In genomic region chr6:72565506-72565905, GRCm38 (mm10) we compare ENCODE assay signal across 12 mouse cellular contexts. TPM values are rescaled to one million over a fixed set of nuclear protein-coding genes. Genes with fewer than 3 reads are reported as not detected.
DNase-seq lines count a peak whose midpoint lies in the region; ATAC-seq lines count a peak whose summit lies in the region.
"Had no signal": no experiment of that assay in that cellular context is flagged by ENCODE, and none has a peak within 500 bp of the region (broad histone marks: within the 10 kb centered on the region; RNA-seq: fewer than 3 reads in every experiment).

No protein-coding gene starts in this region.

- 64% methylated on average over 7 of the region's 7 CpGs for WGBS in liver, embryonic 16.5 days (ENCODE audit: insufficient replicate concordance)
- 77% methylated on average over 7 of the region's 7 CpGs for WGBS in liver, embryonic 11.5 days
- 64% methylated on average over 7 of the region's 7 CpGs for WGBS in forebrain, embryonic 16.5 days
- 75% methylated on average over 7 of the region's 7 CpGs for WGBS in intestine, embryonic 14.5 days
- 79% methylated on average over 7 of the region's 7 CpGs for WGBS in neural tube, embryonic 13.5 days

- intact Hi-C loops in left cerebral cortex, postnatal 36 days (cut with DNase I): no loop called here

- H3K36me3 ChIP-seq in liver, embryonic 16.5 days (ENCODE audit: control insufficient read depth, insufficient read depth): no peaks in the 10 kb centered on the region; the same call in 1 of the 2 replicates
- no peaks in the 10 kb centered on the region for H3K36me3 ChIP-seq in liver, embryonic 11.5 days (ENCODE audit: control insufficient read depth, insufficient read depth, low read length)
- no peaks in the 10 kb centered on the region for H3K36me3 ChIP-seq in forebrain, embryonic 16.5 days (ENCODE audit: control insufficient read depth, insufficient read depth)
- peaks cover 6% of the 10 kb centered on the region; the same call in 1 of the 2 replicates for H3K36me3 ChIP-seq in intestine, embryonic 14.5 days (ENCODE audit: control insufficient read depth, insufficient read depth, low read length)
- H3K36me3 ChIP-seq in neural tube, embryonic 13.5 days: peaks cover 18% of the 10 kb centered on the region
- H3K36me3 ChIP-seq: liver, embryonic 15.5 days had no signal

- H3K4me1 ChIP-seq in liver, embryonic 16.5 days (ENCODE audit: control insufficient read depth, low read depth, low read length): no peaks in the 10 kb centered on the region; the same call in 1 of the 2 replicates
- 0 out of 2 replicates have a peak, but pooled peaks cover 2% of the 10 kb centered on the region for H3K4me1 ChIP-seq in liver, embryonic 11.5 days (replicated peaks; ENCODE audit: control insufficient read depth, insufficient read depth, low read length)
- H3K4me1 ChIP-seq in forebrain, embryonic 16.5 days (replicated peaks; ENCODE audit: control insufficient read depth, insufficient read depth, low read length): peaks cover 2% of the 10 kb centered on the region; the same call in 1 of the 2 replicates
- H3K4me1 ChIP-seq in intestine, embryonic 14.5 days (replicated peaks; ENCODE audit: control insufficient read depth, insufficient read depth, low read length): no peaks in the 10 kb centered on the region
- peaks cover 14% of the 10 kb centered on the region for H3K4me1 ChIP-seq in neural tube, embryonic 13.5 days (replicated peaks)

- no peak overlapping the region for H3K4me3 ChIP-seq in liver, embryonic 16.5 days (ENCODE audit: low read depth, low read length)
- no peak overlapping the region for H3K4me3 ChIP-seq in liver, embryonic 11.5 days (ENCODE audit: low read depth, low read length)
- H3K4me3 ChIP-seq in forebrain, embryonic 16.5 days (replicated peaks; ENCODE audit: low read length): no peak overlapping the region
- no peak overlapping the region for H3K4me3 ChIP-seq in intestine, embryonic 14.5 days (ENCODE audit: low read depth, low read length)
- no peak overlapping the region for H3K4me3 ChIP-seq in neural tube, embryonic 13.5 days
- H3K4me3 ChIP-seq: embryonic facial prominence, embryonic 12.5 days; liver, embryonic 15.5 days had no signal

- H3K27me3 ChIP-seq in liver, embryonic 16.5 days (ENCODE audit: control insufficient read depth, insufficient read depth, low read depth, low read length): no peaks in the 10 kb centered on the region
- no peaks in the 10 kb centered on the region for H3K27me3 ChIP-seq in liver, embryonic 11.5 days (replicated peaks; ENCODE audit: control insufficient read depth, insufficient read depth, low read length)
- H3K27me3 ChIP-seq in forebrain, embryonic 16.5 days (replicated peaks; ENCODE audit: control insufficient read depth, insufficient read depth, low read length): no peaks in the 10 kb centered on the region
- H3K27me3 ChIP-seq in intestine, embryonic 14.5 days (replicated peaks; ENCODE audit: control insufficient read depth, insufficient read depth, low read length): no peaks in the 10 kb centered on the region
- no peaks in the 10 kb centered on the region for H3K27me3 ChIP-seq in neural tube, embryonic 13.5 days
- H3K27me3 ChIP-seq: embryonic facial prominence, embryonic 12.5 days; liver, embryonic 15.5 days had no signal

- peak; percentile 20; the same call in 1 of the 2 replicates for ATAC-seq in liver, embryonic 16.5 days (ENCODE audit: low read depth)
- ATAC-seq in liver, embryonic 11.5 days (replicated peaks; ENCODE audit: low FRiP score): no peak
- ATAC-seq in forebrain, embryonic 16.5 days: peak; percentile 9; the same call in 1 of the 2 replicates
- peak; percentile 29; the same call in 1 of the 2 replicates for ATAC-seq in intestine, embryonic 14.5 days (replicated peaks; ENCODE audit: low FRiP score, low TSS enrichment, low read depth)
- ATAC-seq in neural tube, embryonic 13.5 days (ENCODE audit: low read depth): peak; percentile 47; the same call in 1 of the 2 replicates

- no peaks in the 10 kb centered on the region for H3K9me3 ChIP-seq in liver, embryonic 16.5 days (replicated peaks; ENCODE audit: control insufficient read depth, low read length)
- H3K9me3 ChIP-seq in liver, embryonic 11.5 days (ENCODE audit: control insufficient read depth, low read length): no peaks in the 10 kb centered on the region
- no peaks in the 10 kb centered on the region for H3K9me3 ChIP-seq in forebrain, embryonic 16.5 days (ENCODE audit: control insufficient read depth, low read length)
- no peaks in the 10 kb centered on the region for H3K9me3 ChIP-seq in intestine, embryonic 14.5 days (ENCODE audit: control insufficient read depth, low read length)
- no peaks in the 10 kb centered on the region for H3K9me3 ChIP-seq in neural tube, embryonic 13.5 days
- H3K9me3 ChIP-seq: embryonic facial prominence, embryonic 12.5 days; liver, embryonic 15.5 days had no signal

- no peak overlapping the region for H3K9ac ChIP-seq in liver, embryonic 16.5 days (ENCODE audit: low read depth, low read length)
- H3K9ac ChIP-seq in liver, embryonic 11.5 days (ENCODE audit: low read depth, low read length): no peak overlapping the region
- no peak overlapping the region; the same call in 1 of the 2 replicates for H3K9ac ChIP-seq in forebrain, embryonic 16.5 days (replicated peaks; ENCODE audit: low read depth, low read length)
- H3K9ac ChIP-seq in intestine, embryonic 14.5 days (ENCODE audit: low read length): no peak overlapping the region
- H3K9ac ChIP-seq in neural tube, embryonic 13.5 days: no peak overlapping the region
- H3K9ac ChIP-seq: embryonic facial prominence, embryonic 12.5 days; liver, embryonic 15.5 days had no signal

- DNase-seq in liver, embryonic 11.5 days (ENCODE audit: low spot score): no peak
- no peak for DNase-seq in intestine, embryonic 14.5 days (ENCODE audit: low spot score)
- DNase-seq in spleen, postnatal 14 days (ENCODE audit: low spot score in 2 of 2): no peak
- no peak for DNase-seq in left cerebral cortex, postnatal 36 days (ENCODE audit: low spot score in 2 of 2)

- H3K4me2 ChIP-seq in liver, embryonic 16.5 days (ENCODE audit: low read depth, low read length): no peak overlapping the region
- H3K4me2 ChIP-seq in liver, embryonic 11.5 days: no peak overlapping the region
- no peak overlapping the region for H3K4me2 ChIP-seq in forebrain, embryonic 16.5 days (ENCODE audit: low read length)
- no peak overlapping the region for H3K4me2 ChIP-seq in intestine, embryonic 14.5 days (ENCODE audit: low read length)
- no peak overlapping the region for H3K4me2 ChIP-seq in neural tube, embryonic 13.5 days
- H3K4me2 ChIP-seq: embryonic facial prominence, embryonic 12.5 days; liver, embryonic 15.5 days had no signal

- H3K27ac ChIP-seq in liver, embryonic 16.5 days (ENCODE audit: low read length): no peak overlapping the region
- no peak overlapping the region for H3K27ac ChIP-seq in liver, embryonic 11.5 days (ENCODE audit: low read depth, low read length)
- no peak overlapping the region; the same call in 1 of the 2 replicates for H3K27ac ChIP-seq in forebrain, embryonic 16.5 days (ENCODE audit: low read length)
- no peak overlapping the region for H3K27ac ChIP-seq in intestine, embryonic 14.5 days (ENCODE audit: low read depth)
- H3K27ac ChIP-seq in neural tube, embryonic 13.5 days (replicated peaks): no peak overlapping the region
- H3K27ac ChIP-seq: embryonic facial prominence, embryonic 12.5 days; liver, embryonic 15.5 days had no signal

RNA-seq across cellular contexts. Expression of gene Capg, which starts 21.3 kb away (rescaled TPM):
- 18.8 and 20.3 TPM in 2 replicates for polyA plus RNA-seq in liver, embryonic 16.5 days (2015; fragmentation: Nextera tagmentation; extraction: Ambion mirVana)
- 30.2 and 31.9 TPM in 2 replicates for polyA plus RNA-seq in liver, embryonic 11.5 days (2014; fragmentation: Nextera tagmentation; extraction: Ambion mirVana)
- 4.9 and 5.4 TPM in 2 replicates for polyA plus RNA-seq in forebrain, embryonic 16.5 days (2015; fragmentation: Nextera tagmentation; extraction: Ambion mirVana)
- polyA plus RNA-seq in intestine, embryonic 14.5 days (2014; fragmentation: Nextera tagmentation; extraction: Ambion mirVana): 36.7 and 37.9 TPM in 2 replicates
- 11.9 and 12.9 TPM in 2 replicates for polyA plus RNA-seq in neural tube, embryonic 13.5 days (2015; fragmentation: Nextera tagmentation; extraction: Ambion mirVana)
- total RNA-seq in left cerebral cortex, postnatal 36 days (2021): 1 to 10 TPM; 2.2 to 3.1 TPM

RNA-seq across cellular contexts. Expression of gene Elmod3, which starts 32.7 kb away (rescaled TPM):
- polyA plus RNA-seq in liver, embryonic 16.5 days (2015; fragmentation: Nextera tagmentation; extraction: Ambion mirVana): 4.5 and 4.7 TPM in 2 replicates
- 12.3 and 13.4 TPM in 2 replicates for polyA plus RNA-seq in liver, embryonic 11.5 days (2014; fragmentation: Nextera tagmentation; extraction: Ambion mirVana)
- polyA plus RNA-seq in forebrain, embryonic 16.5 days (2015; fragmentation: Nextera tagmentation; extraction: Ambion mirVana): 16.9 and 17.0 TPM in 2 replicates
- 14.2 and 15.1 TPM in 2 replicates for polyA plus RNA-seq in intestine, embryonic 14.5 days (2014; fragmentation: Nextera tagmentation; extraction: Ambion mirVana)
- 17.5 and 18.9 TPM in 2 replicates for polyA plus RNA-seq in neural tube, embryonic 13.5 days (2015; fragmentation: Nextera tagmentation; extraction: Ambion mirVana)
- total RNA-seq in left cerebral cortex, postnatal 36 days (2021): 10 to 100 TPM; 19.7 to 19.9 TPM

RNA-seq across cellular contexts. Expression of gene Retsat, which starts 32.8 kb away (rescaled TPM):
- 17.6 and 21.5 TPM in 2 replicates for polyA plus RNA-seq in liver, embryonic 16.5 days (2015; fragmentation: Nextera tagmentation; extraction: Ambion mirVana)
- 26.0 and 28.4 TPM in 2 replicates for polyA plus RNA-seq in liver, embryonic 11.5 days (2014; fragmentation: Nextera tagmentation; extraction: Ambion mirVana)
- 4.1 and 5.0 TPM in 2 replicates for polyA plus RNA-seq in forebrain, embryonic 16.5 days (2015; fragmentation: Nextera tagmentation; extraction: Ambion mirVana)
- 20.7 and 21.3 TPM in 2 replicates for polyA plus RNA-seq in intestine, embryonic 14.5 days (2014; fragmentation: Nextera tagmentation; extraction: Ambion mirVana)
- 5.3 and 5.4 TPM in 2 replicates for polyA plus RNA-seq in neural tube, embryonic 13.5 days (2015; fragmentation: Nextera tagmentation; extraction: Ambion mirVana)
- total RNA-seq in left cerebral cortex, postnatal 36 days (2021): 10 to 100 TPM; 52.2 to 53.9 TPM

RNA-seq across cellular contexts. Expression of gene Sh2d6, which starts 44.0 kb away (rescaled TPM):
- polyA plus RNA-seq in liver, embryonic 16.5 days (2015; fragmentation: Nextera tagmentation; extraction: Ambion mirVana): not detected in 2 replicates
- polyA plus RNA-seq in liver, embryonic 11.5 days (2014; fragmentation: Nextera tagmentation; extraction: Ambion mirVana): not detected in 2 replicates
- 0.39 and 0.52 TPM in 2 replicates for polyA plus RNA-seq in forebrain, embryonic 16.5 days (2015; fragmentation: Nextera tagmentation; extraction: Ambion mirVana)
- polyA plus RNA-seq in intestine, embryonic 14.5 days (2014; fragmentation: Nextera tagmentation; extraction: Ambion mirVana): 0.18 and 0.27 TPM in 2 replicates
- 0.36 and 0.55 TPM in 2 replicates for polyA plus RNA-seq in neural tube, embryonic 13.5 days (2015; fragmentation: Nextera tagmentation; extraction: Ambion mirVana)
- under 1 TPM; 0.54 to 0.72 TPM for total RNA-seq in left cerebral cortex, postnatal 36 days (2021)
- total RNA-seq: ES-E14; megakaryocyte-erythroid progenitor cell, adult 5-6 weeks had no signal
- polyA plus RNA-seq: embryonic facial prominence, embryonic 12.5 days; inflammation-experienced regulatory T-cells, adult 6 months; liver, embryonic 15.5 days had no signal

RNA-seq across cellular contexts. Expression of gene Tgoln1, which starts 51.3 kb away (rescaled TPM):
- 15.5 and 16.8 TPM in 2 replicates for polyA plus RNA-seq in liver, embryonic 16.5 days (2015; fragmentation: Nextera tagmentation; extraction: Ambion mirVana)
- polyA plus RNA-seq in liver, embryonic 11.5 days (2014; fragmentation: Nextera tagmentation; extraction: Ambion mirVana): 28.4 and 30.3 TPM in 2 replicates
- polyA plus RNA-seq in forebrain, embryonic 16.5 days (2015; fragmentation: Nextera tagmentation; extraction: Ambion mirVana): 34.6 and 38.0 TPM in 2 replicates
- polyA plus RNA-seq in intestine, embryonic 14.5 days (2014; fragmentation: Nextera tagmentation; extraction: Ambion mirVana): 37.6 and 40.8 TPM in 2 replicates
- polyA plus RNA-seq in neural tube, embryonic 13.5 days (2015; fragmentation: Nextera tagmentation; extraction: Ambion mirVana): 39.3 and 43.9 TPM in 2 replicates
- 10 to 100 TPM; 89.0 to 89.3 TPM for total RNA-seq in left cerebral cortex, postnatal 36 days (2021)
